Mouse (Mus musculus): ENCODE data around the gene D430041D05Rik. TPM values are rescaled to one million over a fixed set of nuclear protein-coding genes. Genes with fewer than 3 reads are reported as not detected.

Gene D430041D05Rik
- polyA plus RNA-seq, 1 experiment from 2014 or later, result 7.9 TPM

DNA sequence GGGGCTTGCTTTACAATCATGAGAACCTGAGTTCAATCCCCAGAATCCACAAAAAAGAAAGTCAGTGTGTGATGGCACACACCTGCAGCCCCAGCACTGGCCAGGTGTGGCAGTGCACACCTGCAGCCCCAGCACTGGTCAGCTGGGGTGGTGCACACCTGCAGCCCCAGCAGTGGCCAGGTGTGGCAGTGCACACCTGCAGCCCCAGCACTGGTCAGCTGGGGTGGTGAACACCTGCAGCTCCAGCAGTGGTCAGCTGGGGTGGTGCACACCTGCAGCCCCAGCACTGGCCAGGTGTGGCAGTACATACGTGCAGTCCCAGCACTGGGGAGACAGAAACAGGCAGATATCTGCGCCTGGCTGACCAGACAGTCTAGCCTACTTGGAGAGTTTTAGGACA is 32.8 kb downstream of the D430041D05Rik start:
- 66% methylated on average over 2 of the region's 2 CpGs for WGBS
- Histone ChIP-seq H3K9me3 (replicated peaks; ENCODE audit: control insufficient read depth, low read length) (no peaks in the 10 kb centered on the region), H3K36me3 (ENCODE audit: control insufficient read depth, insufficient read depth, low read length) (no peaks in the 10 kb centered on the region), H3K27me3 (replicated peaks; ENCODE audit: control insufficient read depth, insufficient read depth, low read length) (no peaks in the 10 kb centered on the region), H3K4me1 (ENCODE audit: control insufficient read depth, insufficient read depth, low read length) (peaks cover 5% of the 10 kb centered on the region; the same call in 1 of the 2 replicates), H3K4me3 (ENCODE audit: low read depth, low read length) (no peak overlapping the region), H3K4me2 (ENCODE audit: low read length) (no peak overlapping the region), H3K27ac (ENCODE audit: low read depth, low read length) (no peak overlapping the region), H3K9ac (ENCODE audit: low read length) (no peak overlapping the region)
- ATAC-seq (no peak), DNase-seq (ENCODE audit: low spot score) (no peak)

DNA sequence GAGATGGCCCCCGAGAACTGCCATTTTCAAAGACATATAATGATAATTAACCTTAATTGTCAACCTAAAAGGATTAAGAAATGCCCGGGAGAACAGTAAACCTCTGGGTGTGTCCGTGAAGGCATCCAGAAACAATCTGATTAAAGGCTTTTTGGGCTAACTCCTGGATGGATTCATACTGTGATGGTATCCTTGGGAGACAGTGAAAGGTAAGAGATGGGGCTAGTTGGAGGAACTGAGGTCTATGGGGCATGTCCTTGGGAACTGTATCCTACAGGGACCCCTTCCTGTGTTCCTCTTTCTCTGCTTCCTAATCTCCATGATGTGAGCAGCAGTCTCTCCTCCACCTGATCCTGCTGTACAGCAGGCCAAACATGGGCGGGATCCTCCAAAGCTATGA is 38.7 kb downstream of the D430041D05Rik start:
- ATAC-seq, result no peak
- H3K4me2 ChIP-seq (ENCODE audit: low read length), result no peak overlapping the region

DNA sequence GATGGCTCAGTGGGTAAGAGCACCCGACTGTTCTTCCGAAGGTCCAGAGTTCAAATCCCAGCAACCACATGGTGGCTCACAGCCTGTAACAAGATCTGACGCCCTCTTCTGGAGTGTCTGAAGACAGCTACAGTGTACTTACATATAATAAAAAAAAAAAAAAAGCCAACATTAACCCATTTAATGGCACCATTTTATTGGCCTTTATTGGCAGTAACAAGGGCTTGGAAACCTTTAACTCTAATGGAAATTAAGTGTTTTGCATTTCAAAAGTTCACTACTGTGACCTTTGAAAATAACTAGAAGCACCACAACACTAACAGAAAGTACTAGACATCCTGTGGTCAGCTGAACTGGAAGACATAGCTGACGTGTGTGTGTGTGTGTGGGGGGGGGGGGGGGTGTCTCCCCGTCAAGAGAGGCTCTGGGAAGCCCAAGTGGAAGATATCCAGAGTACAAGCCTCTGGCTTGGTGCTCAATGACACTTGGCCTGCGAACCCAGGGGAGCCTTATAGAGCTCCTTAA is 39.1 kb downstream of the D430041D05Rik start:
- Histone ChIP-seq H3K4me2 (ENCODE audit: low read length) (no peak overlapping the region), H3K4me3 (ENCODE audit: low read depth, low read length) (no peak overlapping the region), H3K4me1 (ENCODE audit: control insufficient read depth, insufficient read depth, low read length) (peaks cover 14% of the 10 kb centered on the region), H3K27ac (ENCODE audit: low read depth, low read length) (no peak overlapping the region), H3K9me3 (replicated peaks; ENCODE audit: control insufficient read depth, low read length) (no peaks in the 10 kb centered on the region), H3K36me3 (ENCODE audit: control insufficient read depth, insufficient read depth, low read length) (no peaks in the 10 kb centered on the region), H3K27me3 (replicated peaks; ENCODE audit: control insufficient read depth, insufficient read depth, low read length) (no peaks in the 10 kb centered on the region), H3K9ac (ENCODE audit: low read length) (no peak overlapping the region)
- WGBS, result 56% methylated on average over 6 of the region's 6 CpGs
- ATAC-seq (no peak), DNase-seq (ENCODE audit: low spot score) (no peak)

More for the DNA sequence above, 38.7 kb downstream of the D430041D05Rik start:
- Histone ChIP-seq H3K4me1 (ENCODE audit: control insufficient read depth, insufficient read depth, low read length) (peaks cover 13% of the 10 kb centered on the region), H3K27ac (ENCODE audit: low read depth, low read length) (no peak overlapping the region), H3K4me3 (ENCODE audit: low read depth, low read length) (no peak overlapping the region), H3K27me3 (replicated peaks; ENCODE audit: control insufficient read depth, insufficient read depth, low read length) (no peaks in the 10 kb centered on the region), H3K36me3 (ENCODE audit: control insufficient read depth, insufficient read depth, low read length) (no peaks in the 10 kb centered on the region), H3K9ac (ENCODE audit: low read length) (no peak overlapping the region), H3K9me3 (replicated peaks; ENCODE audit: control insufficient read depth, low read length) (no peaks in the 10 kb centered on the region)
- DNase-seq (ENCODE audit: low spot score), result no peak
- WGBS, result 60% methylated on average over 4 of the region's 4 CpGs

DNA sequence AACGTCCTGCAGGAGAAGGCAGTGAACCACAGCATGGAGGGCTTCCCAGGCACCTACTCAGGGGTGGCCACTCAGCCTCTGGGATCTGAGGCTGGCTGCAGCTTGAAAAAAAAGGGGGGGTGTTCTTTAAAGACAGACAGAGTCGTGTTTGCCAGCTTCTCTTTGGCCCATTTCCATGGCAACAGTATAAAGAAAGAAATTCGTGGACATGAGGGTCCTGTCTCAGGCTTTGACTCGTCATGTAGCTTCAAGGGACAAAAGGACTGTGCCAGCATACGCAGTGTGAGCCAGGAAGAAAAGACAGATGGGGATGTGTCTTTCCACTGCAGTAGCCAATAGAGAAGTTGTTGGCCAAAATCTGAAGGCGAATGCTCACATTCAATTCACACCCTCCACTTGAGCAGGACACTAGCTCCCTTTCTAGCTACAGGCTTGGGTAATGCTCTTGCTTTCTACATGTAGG is 42.9 kb downstream of the D430041D05Rik start:
- Histone ChIP-seq H3K27ac (ENCODE audit: low read depth, low read length) (peak overlapping the region; percentile 76), H3K4me2 (ENCODE audit: low read length) (no peak overlapping the region)

GRCm38 (mm10) chr2:104367291-104367690 is 43.5 kb downstream of the D430041D05Rik start:
- Histone ChIP-seq H3K4me2 (ENCODE audit: low read length) (no peak overlapping the region), H3K9me3 (replicated peaks; ENCODE audit: control insufficient read depth, low read length) (no peaks in the 10 kb centered on the region), H3K27me3 (replicated peaks; ENCODE audit: control insufficient read depth, insufficient read depth, low read length) (no peaks in the 10 kb centered on the region), H3K9ac (ENCODE audit: low read length) (no peak overlapping the region), H3K4me3 (ENCODE audit: low read depth, low read length) (no peak overlapping the region), H3K36me3 (ENCODE audit: control insufficient read depth, insufficient read depth, low read length) (no peaks in the 10 kb centered on the region), H3K27ac (ENCODE audit: low read depth, low read length) (peak overlapping the region; percentile 76), H3K4me1 (ENCODE audit: control insufficient read depth, insufficient read depth, low read length) (peaks cover 16% of the 10 kb centered on the region)
- WGBS, result 65% methylated on average over 2 of the region's 2 CpGs
- ATAC-seq (peak; percentile 46), DNase-seq (ENCODE audit: low spot score) (peak; percentile 35)

More for the DNA sequence above, 42.9 kb downstream of the D430041D05Rik start:
- Histone ChIP-seq H3K36me3 (ENCODE audit: control insufficient read depth, insufficient read depth, low read length) (no peaks in the 10 kb centered on the region), H3K4me1 (ENCODE audit: control insufficient read depth, insufficient read depth, low read length) (peaks cover 16% of the 10 kb centered on the region), H3K9ac (ENCODE audit: low read length) (no peak overlapping the region), H3K27me3 (replicated peaks; ENCODE audit: control insufficient read depth, insufficient read depth, low read length) (no peaks in the 10 kb centered on the region), H3K9me3 (replicated peaks; ENCODE audit: control insufficient read depth, low read length) (no peaks in the 10 kb centered on the region), H3K4me3 (ENCODE audit: low read depth, low read length) (no peak overlapping the region)
- DNase-seq (ENCODE audit: low spot score) (peak; percentile 93), ATAC-seq (peak; percentile 92)
- WGBS, result 5% methylated on average over 6 of the region's 6 CpGs

DNA sequence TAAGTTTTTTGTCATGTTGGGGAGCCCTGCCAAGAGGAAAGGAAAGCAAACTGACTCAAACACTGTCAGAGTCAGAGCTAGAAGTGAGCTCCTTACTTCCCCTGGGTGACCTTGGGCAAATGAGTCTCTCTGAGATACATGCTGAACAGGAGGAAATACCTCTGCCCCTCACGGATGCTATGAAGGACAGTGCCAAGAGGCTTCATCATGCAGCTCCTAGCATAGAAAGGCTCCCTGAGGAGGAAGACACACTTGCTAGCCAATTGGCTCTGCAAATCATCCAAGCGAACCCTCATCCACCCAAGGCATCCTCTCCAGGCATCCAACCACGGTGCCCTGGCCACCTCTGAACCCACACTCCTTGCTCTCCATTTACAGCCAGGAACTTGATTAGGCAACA is 51.5 kb downstream of the D430041D05Rik start:
- Histone ChIP-seq H3K4me1 (ENCODE audit: control insufficient read depth, insufficient read depth, low read length) (no peaks in the 10 kb centered on the region), H3K4me2 (ENCODE audit: low read length) (no peak overlapping the region), H3K27me3 (replicated peaks; ENCODE audit: control insufficient read depth, insufficient read depth, low read length) (no peaks in the 10 kb centered on the region), H3K9me3 (replicated peaks; ENCODE audit: control insufficient read depth, low read length) (no peaks in the 10 kb centered on the region), H3K9ac (ENCODE audit: low read length) (no peak overlapping the region), H3K27ac (ENCODE audit: low read depth, low read length) (no peak overlapping the region), H3K36me3 (ENCODE audit: control insufficient read depth, insufficient read depth, low read length) (no peaks in the 10 kb centered on the region), H3K4me3 (ENCODE audit: low read depth, low read length) (no peak overlapping the region)
- 95% methylated on average over 3 of the region's 3 CpGs for WGBS
- ATAC-seq, result no peak
- DNase-seq (ENCODE audit: low spot score), result no peak

DNA sequence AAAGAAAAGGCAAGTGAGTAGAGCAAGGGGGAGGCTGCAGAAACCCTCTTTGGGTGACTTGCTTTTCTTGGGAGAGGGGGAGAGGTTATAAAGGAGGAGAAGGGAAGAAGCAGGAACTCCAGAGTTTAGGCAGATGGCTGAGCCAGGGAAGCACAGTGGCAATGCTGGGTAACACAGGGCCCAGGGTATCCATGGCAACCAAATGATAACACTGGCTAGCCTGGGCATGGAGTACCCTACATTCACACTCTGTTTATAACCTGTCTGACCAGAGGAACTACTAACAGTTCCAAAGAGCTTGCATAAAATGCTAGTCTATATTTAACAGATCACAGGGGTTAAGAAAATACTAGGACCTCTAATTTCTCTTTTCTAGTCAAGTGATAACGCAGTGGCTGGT is 51.9 kb downstream of the D430041D05Rik start:
- 91% methylated on average over 1 of the region's 1 CpGs for WGBS
- no peak for ATAC-seq
- peak; percentile 29 for DNase-seq (ENCODE audit: low spot score)
- Histone ChIP-seq H3K9me3 (replicated peaks; ENCODE audit: control insufficient read depth, low read length) (no peaks in the 10 kb centered on the region), H3K9ac (ENCODE audit: low read length) (no peak overlapping the region), H3K4me1 (ENCODE audit: control insufficient read depth, insufficient read depth, low read length) (no peaks in the 10 kb centered on the region), H3K36me3 (ENCODE audit: control insufficient read depth, insufficient read depth, low read length) (no peaks in the 10 kb centered on the region), H3K4me3 (ENCODE audit: low read depth, low read length) (no peak overlapping the region), H3K27me3 (replicated peaks; ENCODE audit: control insufficient read depth, insufficient read depth, low read length) (no peaks in the 10 kb centered on the region), H3K27ac (ENCODE audit: low read depth, low read length) (no peak overlapping the region), H3K4me2 (ENCODE audit: low read length) (no peak overlapping the region)

- DNase-seq (ENCODE audit: low spot score) (no peak), ATAC-seq (no peak)
- peaks cover 6% of the 10 kb centered on the region for H3K4me1 ChIP-seq (ENCODE audit: control insufficient read depth, insufficient read depth, low read length)
- no peak overlapping the region for H3K27ac ChIP-seq (ENCODE audit: low read depth, low read length)
- H3K36me3 ChIP-seq (ENCODE audit: control insufficient read depth, insufficient read depth, low read length), result no peaks in the 10 kb centered on the region
- H3K27me3 ChIP-seq (replicated peaks; ENCODE audit: control insufficient read depth, insufficient read depth, low read length), result no peaks in the 10 kb centered on the region
- no peak overlapping the region for H3K4me2 ChIP-seq (ENCODE audit: low read length)
- 84% methylated on average over 4 of the region's 4 CpGs for WGBS
- no peak overlapping the region for H3K9ac ChIP-seq (ENCODE audit: low read length)
- no peaks in the 10 kb centered on the region for H3K9me3 ChIP-seq (replicated peaks; ENCODE audit: control insufficient read depth, low read length)
- H3K4me3 ChIP-seq (ENCODE audit: low read depth, low read length), result no peak overlapping the region
These were observed 54.3 kb downstream of the D430041D05Rik start for GRCm38 (mm10) chr2:104356531-104356930.

DNA sequence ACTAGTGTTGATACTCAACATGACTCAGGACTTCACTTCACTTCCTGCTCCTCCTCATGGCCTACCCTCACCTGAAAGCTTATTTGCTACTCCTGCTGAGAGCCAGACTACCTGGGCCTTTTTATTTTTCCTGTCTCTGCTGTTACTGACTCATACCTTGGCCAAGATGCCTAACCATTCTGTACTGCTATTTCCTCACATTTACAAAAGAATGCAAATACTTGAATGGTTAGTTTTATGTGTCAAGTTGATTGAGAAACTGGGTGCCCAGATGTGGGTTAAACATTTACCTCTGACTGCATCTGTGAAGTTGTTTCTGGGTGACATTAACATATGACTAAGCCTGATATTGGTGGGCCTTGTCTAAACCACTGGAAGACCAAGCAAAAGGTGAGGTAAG is 56.7 kb downstream of the D430041D05Rik start:
- no peak overlapping the region for H3K4me2 ChIP-seq (ENCODE audit: low read length)
- no peak overlapping the region for H3K9ac ChIP-seq (ENCODE audit: low read length)
- no peaks in the 10 kb centered on the region for H3K9me3 ChIP-seq (replicated peaks; ENCODE audit: control insufficient read depth, low read length)
- H3K4me3 ChIP-seq (ENCODE audit: low read depth, low read length), result no peak overlapping the region
- H3K4me1 ChIP-seq (ENCODE audit: control insufficient read depth, insufficient read depth, low read length), result peaks cover 6% of the 10 kb centered on the region
- no peaks in the 10 kb centered on the region for H3K27me3 ChIP-seq (replicated peaks; ENCODE audit: control insufficient read depth, insufficient read depth, low read length)
- no peak for ATAC-seq
- H3K27ac ChIP-seq (ENCODE audit: low read depth, low read length), result no peak overlapping the region
- DNase-seq (ENCODE audit: low spot score), result no peak
- H3K36me3 ChIP-seq (ENCODE audit: control insufficient read depth, insufficient read depth, low read length), result no peaks in the 10 kb centered on the region

All from forebrain, embryonic 14.5 days (tissue).